Comparison of ENCODE assay signal across 9 mouse cellular contexts in genomic region chr4:120667045-120667501, GRCm38 (mm10). TPM values are rescaled to one million over a fixed set of nuclear protein-coding genes. Genes with fewer than 3 reads are reported as not detected.
A peak's percentile ranks its signal among the peaks of the same experiment; 100 is the strongest.
DNase-seq lines count a peak whose midpoint lies in the region; ATAC-seq and TF ChIP-seq lines count a peak whose summit lies in the region.
"Had no signal": no experiment of that assay in that cellular context is flagged by ENCODE, and none has a peak within 500 bp of the region (broad histone marks: within the 10 kb centered on the region; RNA-seq: fewer than 3 reads in every experiment).

No protein-coding gene starts in this region.

- peak; percentile 38 to 59 for DNase-seq in left cerebral cortex, adult 18-20 months (ENCODE audit: low spot score in 2 of 2)
- no peak for DNase-seq in left cerebral cortex, adult 11 months (ENCODE audit: low spot score)
- peak; percentile 14 for DNase-seq in heart, adult 8-10 months (ENCODE audit: low spot score)
- peak; percentile 59 for DNase-seq in kidney, adult 2 months
- peak; percentile 62 for DNase-seq in neural tube, embryonic 10.5 days (ENCODE audit: extremely low spot score, low spot score)

- H3K4me2 ChIP-seq in embryonic facial prominence, embryonic 12.5 days (replicated peaks), result peak overlapping the region; percentile 99
- H3K4me2 ChIP-seq in liver, embryonic 15.5 days, result peak overlapping the region; percentile 94
- peak overlapping the region; percentile 99 for H3K4me2 ChIP-seq in stomach, embryonic 14.5 days (replicated peaks; ENCODE audit: low read depth, low read length)

- ATAC-seq in embryonic facial prominence, embryonic 12.5 days (ENCODE audit: insufficient number of reproducible peaks, insufficient read depth, low FRiP score, low TSS enrichment), result peak; percentile 57
- ATAC-seq in liver, embryonic 15.5 days (ENCODE audit: insufficient read depth), result peak; percentile 33
- ATAC-seq in stomach, embryonic 14.5 days (ENCODE audit: insufficient number of reproducible peaks, insufficient read depth, low FRiP score, low read depth), result peak; percentile 50; the same call in 1 of the 2 replicates

- H3K4me1 ChIP-seq in embryonic facial prominence, embryonic 12.5 days, result peaks cover 5% of the 10 kb centered on the region
- no peaks in the 10 kb centered on the region for H3K4me1 ChIP-seq in kidney, adult 2 months (ENCODE audit: control insufficient read depth, insufficient read depth, low read length)
- H3K4me1 ChIP-seq in liver, embryonic 15.5 days (replicated peaks), result peaks cover 83% of the 10 kb centered on the region
- H3K4me1 ChIP-seq in stomach, embryonic 14.5 days (ENCODE audit: control insufficient read depth, insufficient read depth, low read length), result peaks cover 9% of the 10 kb centered on the region; the same call in 1 of the 2 replicates

- TF ChIP-seq POLR2A in kidney, adult 2 months (IDR thresholded peaks at IDR 0.05; ENCODE audit: low read depth, low read length), result no peak

- H3K27me3 ChIP-seq in embryonic facial prominence, embryonic 12.5 days, result peaks cover 35% of the 10 kb centered on the region
- no peaks in the 10 kb centered on the region for H3K27me3 ChIP-seq in kidney, adult 2 months (replicated peaks; ENCODE audit: control insufficient read depth, insufficient read depth, low read length)
- no peaks in the 10 kb centered on the region for H3K27me3 ChIP-seq in liver, embryonic 15.5 days
- peaks cover 7% of the 10 kb centered on the region for H3K27me3 ChIP-seq in stomach, embryonic 14.5 days (ENCODE audit: control insufficient read depth, insufficient read depth, low read length)

- peak overlapping the region; percentile 52 for H3K4me3 ChIP-seq in embryonic facial prominence, embryonic 12.5 days
- peak overlapping the region; percentile 43 for H3K4me3 ChIP-seq in kidney, adult 2 months (ENCODE audit: insufficient read depth, low read depth, low read length)
- H3K4me3 ChIP-seq in liver, embryonic 15.5 days (replicated peaks), result peak overlapping the region; percentile 91
- peak overlapping the region; percentile 49 for H3K4me3 ChIP-seq in stomach, embryonic 14.5 days (ENCODE audit: low read depth, low read length)

- peak overlapping the region; percentile 51 for H3K9ac ChIP-seq in embryonic facial prominence, embryonic 12.5 days
- H3K9ac ChIP-seq in liver, embryonic 15.5 days, result peak overlapping the region; percentile 92
- H3K9ac ChIP-seq in stomach, embryonic 14.5 days (replicated peaks; ENCODE audit: low read depth, low read length), result peak overlapping the region; percentile 45; the same call in 1 of the 2 replicates

- H3K27ac ChIP-seq in embryonic facial prominence, embryonic 12.5 days, result no peak overlapping the region
- H3K27ac ChIP-seq in kidney, adult 2 months (ENCODE audit: insufficient read depth, low read depth, low read length), result no peak overlapping the region
- H3K27ac ChIP-seq in liver, embryonic 15.5 days (replicated peaks), result peak overlapping the region; percentile 93
- no peak overlapping the region for H3K27ac ChIP-seq in stomach, embryonic 14.5 days (ENCODE audit: low read length)
- H3K27ac ChIP-seq: macrophage had no signal

- WGBS in embryonic facial prominence, embryonic 12.5 days, result under 1% methylated on average over 50 of the region's 50 CpGs
- WGBS in kidney, adult 2 months, result 1% methylated on average over 50 of the region's 50 CpGs
- WGBS in liver, embryonic 15.5 days (ENCODE audit: insufficient replicate concordance), result under 1% methylated on average over 50 of the region's 50 CpGs
- WGBS in stomach, embryonic 14.5 days, result under 1% methylated on average over 50 of the region's 50 CpGs

- no peak for TF ChIP-seq CTCF in kidney, adult 2 months (conservative IDR thresholded peaks at IDR 0.05; ENCODE audit: insufficient read depth, insufficient read length, low read depth, low read length)

- no peaks in the 10 kb centered on the region for H3K9me3 ChIP-seq in embryonic facial prominence, embryonic 12.5 days
- no peaks in the 10 kb centered on the region for H3K9me3 ChIP-seq in liver, embryonic 15.5 days (replicated peaks)
- no peaks in the 10 kb centered on the region for H3K9me3 ChIP-seq in stomach, embryonic 14.5 days (ENCODE audit: control insufficient read depth, low read depth, low read length)

- no peaks in the 10 kb centered on the region for H3K36me3 ChIP-seq in embryonic facial prominence, embryonic 12.5 days
- no peaks in the 10 kb centered on the region for H3K36me3 ChIP-seq in kidney, adult 2 months (ENCODE audit: control insufficient read depth, insufficient read depth, low read length)
- H3K36me3 ChIP-seq in liver, embryonic 15.5 days (replicated peaks), result no peaks in the 10 kb centered on the region
- H3K36me3 ChIP-seq in stomach, embryonic 14.5 days (ENCODE audit: control insufficient read depth, insufficient read depth, low read length), result no peaks in the 10 kb centered on the region

RNA-seq across cellular contexts. Expression of gene Cited4, which starts 0.7 kb away (rescaled TPM):
- 10 to 100 TPM; 13.1 to 16.5 TPM for total RNA-seq in left cerebral cortex, adult 18-20 months (2021)
- polyA plus RNA-seq in embryonic facial prominence, embryonic 12.5 days (2016; fragmentation: Nextera tagmentation; extraction: Ambion mirVana), result 5.8 and 7.3 TPM in 2 replicates
- 10 to 100 TPM; 26.2 to 42.1 (median 32.5) TPM for total RNA-seq in heart, adult 8-10 months (2022)
- polyA plus RNA-seq in kidney, adult 2 months (2012; rRNA removed), result 4.2 and 5.9 TPM in 2 replicates
- 78.5 and 82.8 TPM in 2 replicates for polyA plus RNA-seq in liver, embryonic 15.5 days (2015; fragmentation: Nextera tagmentation; extraction: Ambion mirVana)
- 1.4 and 1.9 TPM in 2 replicates for polyA plus RNA-seq in stomach, embryonic 14.5 days (2014; fragmentation: Nextera tagmentation; extraction: Ambion mirVana)
- polyA plus RNA-seq: macrophage had no signal
